Mouse (Mus musculus) brain, embryonic 18.5 days (tissue): Measurements from ENCODE around the gene Ubald2.
A peak's percentile ranks its signal among the peaks of the same experiment; 100 is the strongest.
"Not testable (repeated sequence)": the region's sequence is repeated elsewhere in the genome, so short reads cannot be mapped to it uniquely, and the experiment has no call there.

Source experiments
- DNase-seq: peaks from one replicate; pipeline ENCODE4 v3.0.0-alpha.2; 2012; ENCODE audit warnings: low read depth, low spot score

Gene Ubald2

DNA sequence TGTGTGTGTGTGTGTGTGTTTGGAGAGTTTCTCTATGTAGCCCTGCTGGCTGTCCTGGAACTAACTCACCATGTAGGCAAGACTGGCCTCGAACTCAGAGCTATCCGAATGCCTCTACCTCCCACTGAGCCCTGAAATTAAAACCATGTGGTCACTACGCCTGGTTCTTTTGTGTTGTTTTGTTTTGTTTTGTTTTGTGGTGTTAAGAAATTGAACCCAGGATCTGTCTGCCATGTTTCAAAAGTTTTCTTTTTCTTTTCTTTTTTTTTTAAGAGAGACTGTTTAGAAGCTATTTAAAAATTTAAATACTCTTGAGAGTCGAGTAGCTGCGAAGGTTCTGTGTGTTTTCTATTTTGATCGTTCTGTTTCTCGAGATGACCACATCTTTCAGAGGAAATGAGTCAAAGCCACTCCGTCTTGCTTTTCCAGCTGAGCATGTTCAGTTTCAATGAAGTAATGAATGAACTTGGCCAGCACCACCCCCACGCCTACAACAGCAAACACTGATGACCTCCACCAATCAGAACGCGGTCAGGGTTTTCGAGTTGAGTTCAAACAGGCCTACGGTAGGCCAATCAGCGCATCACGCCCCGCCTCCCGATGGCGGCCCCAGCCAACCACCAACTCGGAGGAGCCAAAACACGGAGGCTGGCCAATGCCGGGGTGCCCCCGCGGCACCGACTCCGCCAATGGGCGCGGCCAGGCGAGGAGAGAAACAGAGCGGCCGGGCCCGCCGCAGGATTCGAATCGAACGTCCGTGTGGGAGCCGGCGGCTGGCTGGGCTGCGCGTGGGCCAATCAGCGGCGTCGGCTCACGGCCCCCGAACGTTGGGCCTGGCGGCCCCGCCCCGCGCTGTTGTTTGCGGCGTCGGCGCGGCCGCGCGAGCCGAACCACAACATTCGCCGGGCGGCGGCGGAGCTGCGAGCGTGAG lies at the start of gene Ubald2:
Gene Ubald2, plus strand, starts transcription at position 739 of the 931 bp plus-strand sequence.
- peak; percentile 98 for DNase-seq

DNA sequence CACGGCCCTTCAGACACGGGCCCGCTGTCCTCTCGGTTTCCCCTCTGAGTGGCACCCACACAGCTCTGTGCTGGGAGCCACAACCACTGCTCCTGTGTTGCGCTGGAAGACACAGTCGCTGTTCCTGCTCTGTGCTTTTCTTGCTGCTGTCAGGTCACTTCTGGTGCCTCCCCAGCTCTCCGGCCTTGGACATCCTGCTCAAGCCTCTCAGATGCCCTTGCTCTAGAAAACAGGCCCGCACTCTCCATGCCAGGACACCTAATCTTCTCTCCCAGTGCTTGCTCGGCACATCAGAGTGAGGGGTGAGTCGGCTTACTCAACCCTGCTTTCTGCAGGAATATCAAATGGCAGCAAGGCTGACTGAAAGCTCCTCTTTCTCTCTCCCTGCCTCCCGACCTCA lies 49.7 kb upstream of the Ubald2 start:
- DNase-seq = no peak

DNA sequence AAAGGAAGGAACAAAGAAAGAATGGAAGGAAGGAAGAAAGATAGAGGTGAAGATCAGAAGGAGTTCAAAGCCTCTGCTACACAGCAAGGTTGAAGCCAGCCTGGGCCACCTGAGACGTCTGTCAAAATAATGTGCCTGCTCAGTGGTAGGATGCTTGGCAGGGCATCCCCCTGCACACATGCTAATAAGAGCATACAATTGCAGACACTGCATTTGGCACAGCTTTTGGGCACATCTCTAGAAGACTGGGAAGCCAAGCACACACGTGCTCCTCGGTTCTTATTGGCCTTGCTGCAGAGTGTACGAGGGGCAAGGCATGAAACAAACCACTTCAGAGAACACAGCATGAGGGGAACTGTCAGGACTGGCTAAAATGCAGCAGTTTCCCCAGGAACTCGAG lies 47.9 kb upstream of the Ubald2 start:
- no peak for DNase-seq

DNA sequence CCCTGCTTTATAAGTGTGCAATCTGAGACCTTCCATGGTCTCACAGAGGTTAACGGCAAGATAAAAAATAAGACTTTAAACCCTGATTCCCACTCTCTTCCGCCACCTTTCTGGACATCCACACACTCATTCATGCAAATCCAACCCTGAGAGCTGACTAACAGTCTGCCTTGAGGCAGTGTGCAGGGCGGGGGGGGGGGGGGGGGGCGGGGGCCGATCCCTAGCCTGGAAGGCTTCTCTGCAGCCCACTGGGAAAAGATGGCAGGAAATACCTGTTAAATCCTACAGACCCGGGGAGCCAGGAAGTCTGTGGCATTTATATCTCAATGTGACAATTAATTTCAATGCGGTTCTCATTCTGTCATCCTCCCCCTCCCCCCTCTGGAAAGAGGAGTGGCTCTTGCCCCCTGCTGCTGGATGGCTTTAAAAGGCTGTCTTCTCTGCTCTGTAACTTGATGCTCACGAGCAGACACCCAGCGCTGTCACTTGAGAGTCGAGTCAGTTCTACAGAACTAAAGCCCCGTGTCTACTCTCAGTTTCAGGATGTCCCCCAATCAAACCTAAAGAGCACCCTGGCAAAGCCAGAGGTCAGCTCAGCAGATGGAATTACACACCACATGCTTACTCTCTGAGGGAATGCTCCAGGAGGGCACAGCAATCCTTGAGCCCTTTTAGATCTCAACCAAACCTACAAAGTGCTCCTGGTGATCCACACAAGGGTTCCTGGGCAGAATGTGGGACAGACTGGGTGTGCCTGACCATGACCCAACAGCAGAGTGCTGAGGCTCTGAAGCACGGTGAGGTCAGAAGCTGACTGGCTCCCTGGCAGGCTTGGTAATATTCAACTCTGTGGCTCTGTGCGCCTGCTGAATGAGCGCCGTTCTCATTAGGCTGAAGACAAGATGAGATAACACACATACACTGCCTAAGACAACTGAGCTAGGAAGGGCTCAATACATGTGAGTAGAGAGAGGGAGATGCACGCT lies 46.5 kb upstream of the Ubald2 start:
- DNase-seq = no peak

DNA sequence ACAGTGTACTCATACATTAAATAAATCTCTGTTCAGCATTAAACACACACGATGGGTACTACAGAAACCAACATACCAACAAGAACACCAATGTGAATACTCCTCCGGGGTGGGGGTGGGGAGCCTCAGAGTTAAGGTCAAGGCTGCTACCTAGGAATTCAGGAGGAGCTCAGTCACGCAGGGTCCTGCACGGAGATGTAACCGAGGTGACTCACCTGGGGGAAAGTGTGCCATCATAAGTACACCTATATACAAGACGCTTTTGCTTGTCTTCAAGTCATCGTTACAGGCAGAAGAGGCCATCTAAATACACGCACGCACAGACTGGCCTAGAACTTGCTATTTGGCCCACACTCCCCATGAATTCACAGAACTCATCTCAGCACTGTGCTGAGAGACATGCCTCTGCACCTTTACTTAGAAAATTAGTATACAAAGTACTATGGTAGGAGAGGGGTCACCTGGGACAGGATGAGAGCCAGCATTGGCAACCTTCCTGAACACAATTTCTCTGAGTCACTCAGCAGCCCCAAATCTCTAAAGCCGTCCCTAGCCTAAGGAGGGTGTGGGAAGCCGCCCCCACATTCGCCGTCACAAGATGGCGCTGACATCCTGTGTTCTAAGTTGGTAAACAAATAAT lies 44.9 kb upstream of the Ubald2 start:
- no peak for DNase-seq

DNA sequence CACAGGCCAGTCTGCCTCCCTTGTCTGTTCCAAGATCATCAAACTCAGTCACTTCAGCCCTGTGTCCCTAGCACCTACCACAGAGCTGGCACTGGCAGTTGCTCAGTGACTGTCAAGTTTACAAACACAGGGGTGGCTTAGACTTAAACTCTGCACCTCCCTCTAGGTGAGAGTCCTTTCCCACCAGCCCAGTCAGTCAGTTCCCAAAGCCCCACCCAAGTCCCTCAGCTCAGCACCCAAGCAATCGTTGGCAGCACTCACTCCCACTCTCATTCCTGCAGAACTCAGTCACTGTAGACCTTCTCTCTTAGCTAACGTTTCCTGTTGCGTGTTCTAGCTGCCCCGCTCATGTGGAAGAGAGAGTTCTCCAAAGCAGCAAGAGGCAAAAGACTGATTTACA lies 39.1 kb upstream of the Ubald2 start:
- no peak for DNase-seq

DNA sequence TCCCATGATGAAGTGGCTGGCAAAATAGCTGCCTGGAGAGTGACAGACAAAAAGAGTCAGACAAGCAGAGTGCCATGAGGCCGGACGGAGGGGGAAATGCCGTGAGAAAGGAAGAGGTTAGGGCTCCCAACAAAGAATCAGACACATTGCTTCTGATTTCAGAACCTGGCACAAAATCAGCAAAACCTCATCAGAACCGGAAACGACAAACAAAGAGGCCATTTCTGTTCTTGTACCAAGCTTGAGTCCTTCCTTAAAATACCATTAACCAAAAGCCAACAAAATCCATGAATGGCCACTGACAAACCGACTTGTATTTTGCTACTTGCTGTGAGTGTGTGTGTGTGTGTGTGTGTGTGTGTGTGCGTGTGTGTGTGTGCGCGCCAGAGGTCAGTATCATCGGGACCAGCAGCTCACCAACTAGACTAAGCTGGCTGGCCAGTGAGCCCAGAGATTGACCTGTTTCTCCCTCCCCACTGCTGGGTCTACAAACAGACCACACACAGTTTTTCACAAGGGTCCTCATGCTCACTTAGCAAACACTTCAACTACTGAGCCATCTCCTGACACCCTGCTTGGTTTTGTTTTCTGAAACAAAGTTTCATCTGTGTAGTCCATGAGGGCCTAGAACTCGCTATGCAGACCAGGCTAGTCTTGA lies 37.5 kb upstream of the Ubald2 start:
- DNase-seq = no peak

DNA sequence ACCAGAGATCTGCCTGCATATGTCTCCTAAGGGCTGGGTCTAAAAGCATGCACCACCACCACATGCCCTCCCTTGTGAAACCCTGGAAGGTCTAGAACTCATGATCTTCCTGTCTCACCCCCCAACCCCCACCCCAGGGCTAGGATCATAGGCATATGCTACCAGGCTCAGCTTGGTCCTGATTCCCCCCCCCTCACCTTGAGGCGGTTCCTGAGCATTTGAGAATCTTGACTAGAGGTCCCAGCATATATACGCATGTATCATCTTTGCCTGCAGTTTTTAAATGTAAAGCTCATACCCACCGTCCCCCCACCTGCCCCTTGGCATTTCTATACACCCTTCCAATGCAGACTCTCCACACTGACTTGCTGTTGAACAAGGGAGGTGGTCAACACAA lies 37.0 kb upstream of the Ubald2 start:
- no peak for DNase-seq

DNA sequence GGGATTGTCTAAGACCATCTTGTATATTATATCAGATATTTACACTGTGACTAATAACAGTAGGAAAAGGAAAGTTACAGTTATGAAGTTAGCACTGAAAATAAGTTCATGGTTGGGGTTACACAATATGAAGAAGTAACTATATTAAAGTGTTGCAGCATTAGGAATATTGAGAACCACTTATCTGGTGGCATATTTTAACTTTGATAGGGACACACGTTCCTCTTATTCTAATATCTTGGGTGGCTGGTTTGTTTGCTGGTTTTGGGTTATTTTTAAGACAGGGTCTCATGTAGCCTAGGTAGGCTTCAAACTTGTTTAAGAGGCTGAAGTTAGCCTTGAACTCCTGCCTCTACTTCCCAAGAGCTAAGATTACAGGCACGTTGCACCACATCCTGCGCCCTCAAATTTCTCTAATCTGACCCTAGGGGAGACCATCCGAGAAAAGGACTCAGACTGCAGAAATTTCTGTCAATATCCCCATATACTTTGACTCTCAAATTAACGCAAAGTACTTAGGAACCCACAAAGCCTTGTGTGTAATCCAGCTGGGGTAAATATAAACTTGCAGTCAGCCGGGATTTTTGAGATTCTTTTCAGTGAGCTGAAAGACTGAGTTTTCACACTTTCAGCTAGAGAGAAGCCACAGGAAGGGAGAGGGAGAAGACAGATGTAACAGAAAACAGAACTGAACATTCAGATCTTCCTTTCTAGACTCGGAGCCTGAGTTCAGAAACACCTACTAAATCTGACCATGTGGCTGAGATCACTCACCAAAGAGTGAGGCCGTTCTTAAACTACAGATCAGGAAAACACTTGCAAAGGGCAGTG lies 36.2 kb upstream of the Ubald2 start:
- no peak for DNase-seq

DNA sequence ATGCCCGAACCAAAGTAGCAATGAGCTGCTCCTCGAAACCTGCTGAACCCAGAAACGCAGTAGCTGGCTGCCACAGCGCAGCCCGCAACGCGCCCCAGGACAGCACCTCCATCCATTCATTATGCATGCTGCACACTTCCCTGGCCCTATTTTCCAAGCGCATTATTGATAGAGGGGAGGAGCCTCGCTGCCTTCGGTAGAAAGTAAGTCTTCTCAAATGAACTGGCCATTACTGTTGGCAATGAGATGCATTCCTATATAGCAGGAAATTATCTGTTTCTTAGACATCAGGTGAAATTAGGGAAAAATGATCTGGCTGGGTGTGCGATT lies 35.6 kb upstream of the Ubald2 start:
- no peak for DNase-seq

DNA sequence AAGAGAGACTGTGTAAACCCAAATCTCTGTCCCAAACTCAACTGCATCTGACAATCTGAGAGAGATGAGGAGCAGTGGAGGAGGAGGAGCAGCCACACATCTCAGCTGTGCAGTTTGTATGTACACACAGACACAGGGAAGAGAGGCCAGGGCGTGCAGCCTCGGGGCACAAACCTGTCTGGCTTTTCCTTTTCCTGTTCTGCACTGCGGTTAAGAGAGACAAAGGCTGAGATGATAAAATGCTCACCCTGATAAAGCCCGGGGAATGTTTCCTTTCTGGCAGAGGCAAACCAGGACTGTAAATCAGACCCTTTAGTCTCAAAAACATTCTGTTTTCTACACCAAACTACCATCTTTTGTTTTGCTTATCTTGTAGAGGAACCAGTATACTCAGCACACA lies 33.3 kb upstream of the Ubald2 start:
- no peak for DNase-seq

DNA sequence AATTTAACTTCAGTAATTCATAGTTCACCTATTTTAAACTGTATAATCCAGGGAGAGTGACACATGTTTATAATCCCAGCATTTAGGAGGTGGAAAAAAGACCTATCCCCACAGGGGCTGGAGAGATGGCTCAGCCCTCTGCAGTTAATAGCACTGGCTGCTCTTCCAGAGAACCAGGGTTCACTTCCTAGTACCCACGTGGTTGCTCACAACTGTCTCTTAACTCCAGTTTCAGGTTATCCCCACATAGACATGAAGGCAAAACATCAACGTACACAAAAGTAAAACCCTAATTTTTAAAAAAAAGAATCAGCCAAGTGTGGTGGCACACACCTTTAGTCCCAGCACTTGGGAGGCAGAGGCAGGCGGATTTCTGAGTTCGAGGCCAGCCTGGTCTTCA lies 28.3 kb upstream of the Ubald2 start:
- no peak for DNase-seq

DNA sequence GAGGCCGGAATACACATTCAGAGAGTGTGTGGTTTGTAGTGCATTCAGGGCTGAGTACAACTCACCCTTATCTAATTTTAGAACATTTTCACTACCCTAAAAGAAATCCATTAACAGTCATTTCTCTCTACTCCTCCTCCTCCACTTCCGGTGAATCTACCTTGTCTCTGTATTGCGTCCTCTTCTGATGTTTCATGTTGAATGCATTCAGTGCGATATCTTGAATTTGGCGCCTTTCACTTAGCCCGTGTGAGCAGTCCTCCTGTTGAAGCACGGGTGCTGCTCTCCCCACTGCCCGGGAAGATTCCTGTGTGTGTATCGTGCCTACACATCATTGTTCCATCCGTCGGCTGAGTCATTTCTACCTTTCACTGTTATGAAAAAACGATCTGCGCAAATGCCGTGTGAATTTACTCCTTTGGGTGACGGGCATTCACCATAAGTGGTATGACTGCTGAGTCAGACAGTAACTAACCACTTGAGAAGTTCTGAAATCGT lies 27.6 kb upstream of the Ubald2 start:
- no peak for DNase-seq

DNA sequence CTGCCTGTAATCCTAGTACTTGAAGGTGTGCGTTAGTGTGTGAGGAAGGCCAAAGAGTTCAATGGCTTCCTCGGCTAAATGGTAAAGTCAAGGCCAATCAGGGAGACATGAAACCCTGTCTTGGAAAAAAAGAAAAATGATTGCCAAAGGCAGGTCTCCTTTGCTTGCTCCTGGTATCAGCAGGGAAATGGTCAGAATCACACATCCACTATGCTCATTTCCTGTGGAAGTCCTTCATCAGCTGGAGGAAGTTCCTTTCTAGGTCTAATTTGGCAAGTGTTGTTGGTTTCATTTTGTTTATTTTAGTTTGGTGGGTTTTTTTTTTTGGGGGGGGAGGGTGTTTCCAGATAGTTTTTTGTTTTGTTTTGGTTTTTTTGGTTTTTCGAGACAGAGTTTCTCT lies 24.9 kb upstream of the Ubald2 start:
- DNase-seq = no peak

DNA sequence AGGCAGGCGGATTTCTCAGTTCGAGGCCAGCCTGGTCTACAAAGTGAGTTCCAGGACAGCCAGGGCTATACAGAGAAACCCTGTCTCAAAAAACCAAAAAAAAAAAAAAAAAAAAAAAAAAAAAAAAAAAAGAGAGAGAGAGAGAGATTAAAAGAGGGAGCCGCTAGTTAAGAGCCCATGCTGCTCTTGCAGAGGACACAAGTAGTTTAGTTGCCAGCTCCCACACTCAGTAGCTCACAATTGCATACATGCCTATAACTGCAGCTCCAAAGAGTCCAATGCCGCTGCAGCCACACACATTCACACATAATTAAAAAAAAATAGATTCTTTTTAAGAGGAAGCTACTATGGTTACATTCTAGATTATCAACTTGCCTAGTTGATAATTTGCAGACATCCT lies 23.5 kb upstream of the Ubald2 start:
- DNase-seq = not testable (repeated sequence)

DNA sequence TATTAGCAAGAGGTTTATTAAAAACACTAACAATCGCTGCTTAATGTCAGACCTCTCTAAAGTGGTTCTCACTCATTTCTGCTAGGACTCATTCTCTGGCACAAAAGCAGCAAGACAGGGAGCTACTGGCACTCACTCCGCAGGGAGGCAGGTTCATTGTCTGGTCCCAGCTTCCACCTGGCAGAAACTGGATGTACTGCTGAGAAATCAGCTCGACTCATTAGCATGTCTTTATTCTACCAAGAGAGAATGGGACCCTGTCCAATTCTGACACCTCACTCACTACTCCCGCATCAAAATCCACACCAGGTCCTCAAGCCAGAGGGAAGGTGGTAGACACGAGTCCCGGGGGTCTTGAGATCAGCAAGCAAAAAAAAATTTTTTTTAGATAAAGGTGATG lies 22.3 kb upstream of the Ubald2 start:
- no peak for DNase-seq

DNA sequence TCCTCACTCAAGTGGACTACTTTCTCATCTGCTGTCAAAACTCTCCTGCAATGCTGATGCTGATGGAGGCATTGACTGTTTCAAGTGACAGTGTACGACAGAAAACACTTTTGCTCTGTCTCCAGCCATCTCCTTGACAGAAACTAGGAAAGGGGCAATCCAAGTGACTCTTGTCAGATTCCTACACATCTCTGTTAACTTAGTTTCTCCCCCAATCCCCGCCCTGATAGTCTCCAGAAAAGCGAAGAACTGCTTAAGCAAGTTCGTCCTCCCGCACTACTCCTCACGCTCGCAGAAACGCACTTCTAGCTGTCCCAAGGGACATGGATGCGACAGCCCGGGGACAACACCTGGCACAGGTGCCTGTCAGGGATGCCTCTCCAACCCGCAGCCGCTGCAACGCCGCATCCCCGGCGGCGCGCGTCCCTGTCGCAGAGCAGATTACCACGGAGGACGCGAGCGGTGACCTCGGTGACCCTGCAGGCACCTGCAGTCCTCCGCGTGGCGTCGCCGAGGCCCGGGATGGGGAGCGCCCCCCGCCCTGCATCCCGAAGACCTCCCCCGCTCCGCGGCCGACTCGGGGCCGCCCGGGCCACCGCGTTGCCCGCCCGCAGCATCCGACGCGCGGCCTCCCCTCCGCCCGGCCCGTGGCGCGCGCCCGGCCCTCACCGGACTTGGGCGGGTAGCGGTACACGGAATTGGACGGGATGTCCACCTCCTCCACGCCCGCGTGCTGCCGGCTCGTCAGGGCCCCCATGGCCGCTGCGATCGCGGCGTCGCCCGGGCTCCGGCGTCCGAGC lies 21.7 kb upstream of the Ubald2 start:
- no peak for DNase-seq

DNA sequence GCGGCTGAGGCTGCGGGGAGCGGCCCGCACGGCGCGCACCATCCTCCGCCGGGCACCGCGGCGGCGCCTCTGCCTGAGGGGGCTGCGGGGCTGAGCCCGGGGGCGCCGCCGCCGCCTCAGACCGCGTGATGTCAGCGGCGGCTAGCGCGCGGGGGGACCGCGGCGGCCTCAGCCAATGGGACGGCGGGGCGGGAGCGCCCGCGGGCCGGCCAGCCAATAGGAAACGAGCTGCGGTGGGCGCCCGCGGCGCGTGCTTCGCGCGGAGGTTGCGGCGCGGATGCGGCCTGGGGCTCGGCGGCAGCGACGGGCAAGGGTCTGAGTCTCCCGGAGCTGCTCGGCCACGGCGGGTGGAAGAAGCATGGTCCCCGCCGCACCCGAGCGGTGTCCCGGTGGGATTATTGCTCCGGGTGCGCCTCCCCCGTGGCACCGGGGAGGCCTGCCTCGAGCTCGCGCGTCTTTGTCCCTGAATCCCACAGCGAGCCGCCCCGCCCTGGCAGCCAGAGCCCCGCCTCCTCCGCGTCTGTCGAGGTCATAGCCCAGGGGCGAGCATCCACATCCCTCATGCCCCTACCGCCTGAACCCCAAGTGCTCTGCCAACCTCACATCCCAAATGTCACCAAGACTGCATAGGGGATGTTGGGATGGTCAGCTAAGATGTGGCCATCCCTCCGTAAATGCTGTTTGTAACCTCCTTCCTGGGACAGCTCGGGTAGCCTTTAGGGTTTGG lies 20.8 kb upstream of the Ubald2 start, which contains the start of gene Rnf157:
Gene Rnf157, minus strand, starts transcription at position 129 of the 727 bp plus-strand sequence.
- peak; percentile 80 for DNase-seq

DNA sequence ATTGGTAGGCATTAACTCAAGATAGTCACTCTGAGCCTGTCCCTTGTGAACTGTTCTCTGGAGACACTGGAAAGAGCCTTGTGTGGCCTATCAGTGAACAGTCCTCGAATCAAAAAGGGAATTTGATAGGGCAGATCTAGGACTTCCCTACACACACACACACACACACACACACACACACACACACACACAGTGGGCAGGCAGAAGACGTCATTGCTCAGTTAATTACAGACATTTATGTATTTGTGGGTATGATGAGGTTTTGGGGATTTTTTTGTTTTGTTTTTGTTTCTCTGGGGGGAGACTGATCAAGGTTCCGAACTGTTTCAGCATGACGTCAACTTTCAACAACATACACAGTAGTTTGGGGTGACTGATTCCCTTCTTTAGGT lies 20.3 kb upstream of the Ubald2 start:
- DNase-seq = no peak
